Mouse (Mus musculus) macrophage (primary cell): ENCODE results near the gene Cer1. TPM values are rescaled to one million over a fixed set of nuclear protein-coding genes. Genes with fewer than 3 reads are reported as not detected.

Experiments used
- H3K27ac ChIP-seq: fragments of 350-480 bp; formaldehyde crosslinking; 2 replicates; pipeline ENCODE4 v1.9.0; 2021
- H3K36me3 ChIP-seq: fragments of 350-480 bp; formaldehyde crosslinking; 2 replicates; pipeline ENCODE4 v1.9.0; 2021; ENCODE audit errors: inconsistent target
- H3K4me3 ChIP-seq: fragments of 350-480 bp; formaldehyde crosslinking; 2 replicates; pipeline ENCODE4 v1.9.0; 2021; ENCODE audit errors: inconsistent target
- H3K79me2 ChIP-seq: fragments of 350-480 bp; formaldehyde crosslinking; 2 replicates; pipeline ENCODE4 v1.9.0; 2021; ENCODE audit errors: inconsistent target
- WGBS: methylation state at CpG from one replicate; pipeline ENCODE4 v1.1.7; 2026; ENCODE audit warnings: inconsistent platforms; ENCODE audit not compliant: missing documents; 5-methylcytosine and 5-hydroxymethylcytosine counted together
- polyA plus RNA-seq: library from polyadenylated mRNA; stranded (reverse); fragments of 250-400 nt; gene quantifications from 3 replicates; pipeline ENCODE4 v1.2.4, GENCODE M21; 2018; ENCODE audit warnings: inconsistent platforms
- total RNA-seq, 78 experiments: library from RNA; depleted of rRNA; stranded (reverse); fragments of 250-400 nt; gene quantifications; 1 replicate in 9 of 78; 2 replicates in 24 of 78; 3 replicates in 43 of 78; 4 replicates in 2 of 78; pipeline ENCODE4 v1.2.4; 2018; ENCODE audit warnings: inconsistent platforms in 56 of 78

Cer1 gene
- total RNA-seq (2018; cell fraction: chromatin; rRNA removed) = not detected
- not detected for total RNA-seq (2018; cell fraction: cytosol; rRNA removed)
- not detected for total RNA-seq (2018; cell fraction: nucleus; rRNA removed)
- polyA plus RNA-seq = not detected in 3 replicates

DNA sequence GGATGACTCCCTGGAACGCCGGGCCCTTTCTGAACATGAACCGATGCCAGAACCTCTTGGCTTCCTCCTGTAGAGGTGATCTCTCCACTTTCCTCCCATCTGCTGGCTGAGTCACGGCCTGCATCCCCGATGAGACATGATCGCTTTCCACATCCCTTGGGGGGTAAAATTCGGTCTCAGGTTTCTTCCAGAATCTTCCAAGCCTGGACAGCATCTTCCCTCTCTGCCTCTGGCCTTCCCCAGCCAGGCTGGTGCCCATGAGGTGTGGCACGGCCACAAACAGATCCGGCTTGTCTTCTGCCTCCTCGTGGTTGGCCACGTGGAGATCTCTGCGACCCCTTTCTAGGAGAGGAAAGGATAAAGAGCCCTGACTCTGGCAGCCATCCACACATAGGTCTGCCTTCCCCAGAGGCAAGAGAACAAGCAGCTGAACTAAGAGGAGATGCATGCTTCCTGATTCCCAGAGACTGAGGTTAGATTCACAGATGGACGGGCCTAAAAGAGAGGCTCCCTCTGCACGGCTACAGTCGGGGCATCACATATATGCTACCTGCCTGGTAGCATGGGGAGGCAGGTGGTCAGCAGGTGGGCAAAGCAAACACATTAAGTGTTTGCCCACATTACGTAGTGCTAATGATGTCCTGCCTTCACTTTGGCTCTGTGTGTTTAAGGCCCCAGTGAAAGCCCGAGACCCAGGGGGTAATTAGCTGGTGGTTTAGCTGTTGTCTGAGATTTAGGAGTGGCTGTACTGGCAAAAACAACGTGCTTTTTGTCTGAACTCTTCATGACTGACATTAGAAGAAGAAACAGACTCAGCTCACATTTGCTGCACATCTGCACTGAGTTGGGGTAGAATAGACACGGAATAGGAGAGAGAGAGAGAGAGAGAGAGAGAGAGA, at the start of gene Cer1:
Gene Cer1 (minus strand): TSS at position 513 of the 899 bp plus-strand sequence.
- WGBS = 86% methylated on average over 19 of the region's 19 CpGs
- H3K36me3 ChIP-seq = no peaks in the 10 kb centered on the region
- H3K27ac ChIP-seq = no peak within 1 kb of the TSS
- no peak within 1 kb of the TSS for H3K4me3 ChIP-seq
- no peaks in the 10 kb centered on the region for H3K79me2 ChIP-seq

DNA sequence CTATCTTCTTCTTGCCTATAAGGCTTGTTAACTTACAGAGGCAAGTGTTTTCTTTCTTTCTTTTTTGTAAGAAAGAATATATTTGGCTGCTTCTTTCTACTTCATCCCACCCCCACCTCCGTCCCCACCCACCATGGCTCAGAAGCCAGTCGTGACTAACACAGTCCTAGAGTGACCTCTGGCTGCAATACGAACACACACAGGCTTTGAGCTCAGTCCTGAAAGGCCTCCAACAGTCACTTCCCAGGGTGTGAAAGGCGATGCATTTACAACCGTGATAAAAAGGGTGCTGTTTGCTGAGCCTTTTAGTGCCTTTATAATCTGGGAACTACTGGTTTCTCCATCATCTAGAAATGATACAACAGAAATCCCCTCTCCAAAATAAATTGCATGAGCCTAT, 49.4 kb upstream of the Cer1 start:
- H3K36me3 ChIP-seq = no peaks in the 10 kb centered on the region
- no peak overlapping the region for H3K27ac ChIP-seq
- WGBS = 13% methylated on average over 5 of the region's 5 CpGs
- no peaks in the 10 kb centered on the region for H3K79me2 ChIP-seq
- H3K4me3 ChIP-seq = no peak overlapping the region

DNA sequence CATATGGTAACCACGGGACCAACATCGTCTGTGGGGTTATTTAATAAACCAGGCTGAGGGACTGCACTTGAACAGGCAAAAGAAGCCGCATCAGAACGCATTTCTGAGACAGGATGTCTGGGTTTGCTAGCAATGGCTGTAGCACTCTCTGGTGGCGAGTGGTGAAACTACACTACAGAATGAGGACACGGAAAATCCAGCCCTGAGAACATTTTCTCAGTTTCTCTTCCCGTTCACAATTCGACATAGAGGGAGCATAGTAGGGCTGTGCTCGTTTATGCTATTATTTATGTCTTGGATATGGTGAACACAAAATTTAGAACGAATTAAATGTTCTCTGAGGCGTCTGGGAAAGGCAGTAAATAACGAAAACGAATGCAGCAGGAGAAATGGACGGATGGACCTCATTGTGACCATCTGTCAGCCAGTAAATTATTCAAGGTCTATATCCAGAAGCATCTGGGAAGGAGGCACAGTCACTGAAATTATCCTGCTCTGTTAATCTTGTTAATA, 48.8 kb upstream of the Cer1 start:
- Histone ChIP-seq H3K27ac (no peak overlapping the region), H3K79me2 (no peaks in the 10 kb centered on the region), H3K4me3 (peak overlapping the region; percentile 22), H3K36me3 (no peaks in the 10 kb centered on the region)
- WGBS = 5% methylated on average over 14 of the region's 14 CpGs

DNA sequence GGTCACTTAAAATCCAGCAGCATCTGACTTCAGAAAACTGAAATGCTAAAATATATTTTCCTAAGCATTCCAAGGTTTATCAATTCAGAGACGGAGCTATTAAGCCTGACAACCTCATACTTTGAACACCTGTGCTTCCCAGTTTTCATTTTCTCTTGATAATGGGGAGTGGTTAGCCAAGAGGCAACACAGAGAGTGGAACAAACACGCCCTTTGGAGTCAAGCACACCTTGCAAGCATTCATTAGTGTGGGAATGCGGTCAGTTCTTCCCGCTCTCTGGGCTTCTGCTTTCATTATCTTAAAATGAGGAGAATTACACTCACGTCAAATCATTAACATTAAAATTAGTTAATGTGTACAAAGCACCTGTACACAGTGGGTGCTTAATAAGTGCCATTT, 45.1 kb upstream of the Cer1 start:
- 90% methylated on average over 5 of the region's 5 CpGs for WGBS
- Histone ChIP-seq H3K4me3 (no peak overlapping the region), H3K27ac (no peak overlapping the region), H3K79me2 (no peaks in the 10 kb centered on the region), H3K36me3 (no peaks in the 10 kb centered on the region)

DNA sequence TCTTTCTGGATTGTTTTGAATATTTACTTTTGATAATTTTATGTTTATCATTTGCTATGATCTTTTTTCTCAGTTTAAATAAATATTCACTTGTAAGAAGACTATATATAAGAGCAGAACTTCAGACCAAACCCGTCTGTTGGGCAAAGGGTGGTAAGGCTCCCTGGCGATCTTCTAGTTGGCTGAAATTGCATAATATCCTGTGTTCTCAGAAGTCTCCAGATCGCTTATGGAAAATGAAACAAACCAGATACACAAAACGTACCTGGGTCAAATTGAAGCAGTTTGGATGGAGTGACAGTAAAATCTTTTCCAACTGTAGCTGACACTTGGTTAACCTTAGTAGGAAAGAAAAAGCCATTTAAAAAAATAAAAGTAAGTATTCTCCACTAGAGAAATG, 37.0 kb upstream of the Cer1 start:
- Histone ChIP-seq H3K4me3 (no peak overlapping the region), H3K79me2 (no peaks in the 10 kb centered on the region), H3K36me3 (no peaks in the 10 kb centered on the region), H3K27ac (no peak overlapping the region)
- WGBS = 2% methylated on average over 4 of the region's 4 CpGs

DNA sequence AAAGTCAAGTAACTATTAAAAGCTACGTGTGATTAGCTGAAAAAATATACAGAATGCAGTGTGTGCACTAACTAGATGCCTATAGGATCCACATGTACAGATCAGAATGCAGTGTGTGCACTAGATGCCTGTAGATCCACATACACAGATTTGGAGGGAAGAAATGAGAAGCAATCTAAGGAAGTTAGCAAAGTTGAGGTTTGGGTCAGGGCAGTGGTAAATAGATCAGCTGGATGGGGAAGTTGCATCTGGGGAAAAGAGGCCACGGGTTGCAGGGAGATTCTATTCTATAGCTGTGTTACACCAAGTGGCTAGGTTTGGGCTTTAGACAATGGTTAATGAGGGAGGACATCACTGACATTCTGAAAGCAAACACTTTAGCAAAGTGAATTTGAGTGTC, 33.7 kb upstream of the Cer1 start:
- Histone ChIP-seq H3K79me2 (no peaks in the 10 kb centered on the region), H3K4me3 (no peak overlapping the region), H3K36me3 (no peaks in the 10 kb centered on the region), H3K27ac (no peak overlapping the region)
- WGBS = 32% methylated on average over 2 of the region's 2 CpGs

DNA sequence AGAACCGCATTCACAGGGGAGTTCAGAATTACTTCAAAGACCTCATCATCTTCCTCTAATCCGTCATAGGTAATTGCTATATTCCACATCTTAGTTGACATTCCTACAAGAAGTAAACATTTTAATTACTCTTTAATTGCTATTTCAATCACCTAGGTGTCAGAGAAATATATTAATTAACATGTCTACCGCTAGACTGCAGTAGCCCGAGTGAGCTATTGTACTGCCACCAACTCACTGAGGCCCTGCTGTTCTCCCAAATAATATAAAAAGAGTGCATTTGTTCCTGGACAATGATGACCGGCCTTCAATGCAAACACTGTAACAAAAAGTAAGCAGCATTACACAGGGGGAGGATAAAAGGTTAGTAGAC, 31.7 kb upstream of the Cer1 start:
- H3K27ac ChIP-seq = no peak overlapping the region
- H3K36me3 ChIP-seq = no peaks in the 10 kb centered on the region
- no peak overlapping the region for H3K4me3 ChIP-seq
- no peaks in the 10 kb centered on the region for H3K79me2 ChIP-seq
- WGBS = 88% methylated on average over 5 of the region's 5 CpGs

DNA sequence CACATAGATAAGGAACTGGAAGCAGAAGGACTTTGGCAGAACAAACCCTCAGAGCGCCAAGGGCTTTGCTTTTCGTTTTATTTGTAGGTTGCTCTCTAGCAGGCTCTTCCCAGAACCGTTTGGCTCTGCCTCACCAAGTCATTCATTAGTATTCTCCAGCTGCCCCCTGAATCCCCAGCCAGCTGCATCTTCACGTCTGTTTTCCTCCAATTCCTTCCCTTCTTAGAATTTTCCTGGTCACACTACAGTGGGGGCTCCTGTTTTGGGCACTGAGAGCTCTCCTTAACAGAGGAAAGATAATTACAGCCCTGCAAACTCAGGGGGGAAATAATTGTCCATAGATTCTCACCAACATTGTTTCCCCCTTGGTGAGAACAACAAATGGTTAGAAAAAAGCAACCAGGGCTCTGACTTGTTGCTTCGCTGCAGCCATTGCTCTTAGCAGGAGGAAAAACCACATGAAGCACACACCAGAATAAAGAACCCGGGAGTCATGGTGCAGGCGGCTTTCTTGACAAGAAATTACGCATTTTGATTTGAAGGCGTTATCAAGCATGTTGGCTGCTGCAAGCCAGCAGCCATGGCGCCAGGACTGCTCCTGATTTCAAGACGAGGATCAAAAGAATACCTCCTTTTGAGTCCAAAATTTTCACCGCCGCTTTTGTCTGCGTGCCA, 31.2 kb upstream of the Cer1 start:
- no peaks in the 10 kb centered on the region for H3K79me2 ChIP-seq
- no peaks in the 10 kb centered on the region for H3K36me3 ChIP-seq
- no peak overlapping the region for H3K27ac ChIP-seq
- WGBS = 77% methylated on average over 14 of the region's 14 CpGs
- H3K4me3 ChIP-seq = no peak overlapping the region

DNA sequence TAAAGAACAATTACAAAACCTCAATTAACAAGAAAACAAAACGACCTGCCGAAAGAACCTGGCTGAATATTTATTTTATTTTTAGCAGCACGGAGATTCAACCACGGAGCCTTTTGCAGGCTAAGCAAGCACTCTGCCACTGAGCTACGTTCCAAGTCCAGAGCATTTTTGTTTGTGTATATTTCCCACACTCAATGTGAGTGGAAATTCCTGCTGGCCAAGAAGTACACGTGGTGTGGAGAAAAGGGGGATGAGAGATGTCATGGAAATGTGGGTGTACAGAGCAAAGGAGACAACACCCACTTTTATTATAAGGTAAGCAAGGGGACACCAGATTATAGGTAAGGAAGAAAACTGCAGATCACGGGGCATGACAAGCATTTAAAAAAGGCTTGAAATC, 30.6 kb upstream of the Cer1 start:
- H3K36me3 ChIP-seq = no peaks in the 10 kb centered on the region
- H3K79me2 ChIP-seq = no peaks in the 10 kb centered on the region
- 90% methylated on average over 7 of the region's 7 CpGs for WGBS
- H3K4me3 ChIP-seq = no peak overlapping the region
- no peak overlapping the region for H3K27ac ChIP-seq

DNA sequence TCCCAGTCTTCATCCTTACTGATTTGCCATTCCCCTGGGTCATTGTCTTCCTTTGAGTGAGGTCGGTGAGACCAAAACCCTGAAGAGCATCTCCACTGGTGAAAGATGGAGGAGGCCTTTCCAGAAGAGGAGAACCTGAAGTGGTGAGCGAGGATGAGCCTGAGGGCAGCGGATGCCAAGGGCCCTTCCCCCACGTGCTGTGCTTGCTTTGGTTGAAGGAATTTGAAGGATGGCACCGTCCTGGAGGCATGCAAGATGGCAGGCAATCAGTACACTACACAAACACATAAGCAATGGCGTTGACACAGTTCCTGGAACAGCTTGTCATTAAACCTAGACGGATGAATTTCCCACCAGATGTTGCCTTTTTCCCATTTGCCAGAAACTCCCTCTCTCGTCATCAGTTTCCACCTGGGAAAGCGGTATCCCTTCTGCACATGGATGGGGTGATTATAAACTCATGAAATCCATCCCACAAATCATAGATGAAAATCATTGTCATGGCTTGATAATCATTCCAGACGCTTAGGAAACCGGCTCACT, 29.7 kb upstream of the Cer1 start:
- H3K36me3 ChIP-seq = no peaks in the 10 kb centered on the region
- no peak overlapping the region for H3K4me3 ChIP-seq
- whole genome bisulfite sequencing = 93% methylated on average over 11 of the region's 11 CpGs

DNA sequence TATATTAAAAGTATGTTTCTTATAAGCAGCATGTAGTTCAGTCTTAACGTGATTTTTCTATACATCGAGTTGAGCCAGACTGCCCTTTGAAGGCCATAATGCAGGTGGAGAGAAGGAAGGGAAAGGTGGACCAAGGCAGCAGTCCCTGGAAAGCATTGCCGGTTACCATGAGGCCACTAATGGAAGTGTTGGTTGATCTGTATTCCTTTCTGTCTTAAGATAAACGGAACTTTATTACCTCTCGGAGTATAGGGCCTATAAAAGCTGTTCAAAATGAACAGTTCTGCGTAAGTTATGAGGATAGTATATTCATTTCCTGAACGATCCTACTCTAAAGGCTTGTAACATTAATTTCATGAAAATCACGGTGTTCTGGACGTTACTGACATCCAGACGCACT, 10.3 kb upstream of the Cer1 start:
- H3K79me2 ChIP-seq = no peaks in the 10 kb centered on the region
- WGBS = 91% methylated on average over 10 of the region's 10 CpGs
- H3K4me3 ChIP-seq = no peak overlapping the region
- H3K36me3 ChIP-seq = no peaks in the 10 kb centered on the region
- no peak overlapping the region for H3K27ac ChIP-seq

More for the DNA sequence above, 29.7 kb upstream of the Cer1 start:
- no peaks in the 10 kb centered on the region for H3K79me2 ChIP-seq
- no peak overlapping the region for H3K27ac ChIP-seq

DNA sequence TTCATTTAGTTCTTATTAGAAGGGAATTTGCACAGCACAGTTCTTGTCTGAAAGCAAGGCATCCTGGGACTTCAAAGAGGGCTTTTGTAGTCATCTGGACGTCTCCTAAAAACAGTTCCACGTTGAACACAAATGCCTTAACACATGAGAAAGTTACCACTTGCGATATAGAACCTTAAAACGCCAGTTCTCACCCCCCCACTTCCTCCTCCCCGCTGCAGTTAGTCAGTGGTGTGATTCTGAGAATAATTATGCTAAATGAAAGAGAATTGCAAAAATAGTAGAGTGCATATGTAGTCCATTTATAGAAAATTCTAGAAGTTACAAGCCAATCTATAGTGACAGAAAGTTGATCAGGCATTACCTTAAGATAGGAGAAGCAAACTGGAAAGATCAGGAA, 7.3 kb upstream of the Cer1 start:
- 67% methylated on average over 5 of the region's 5 CpGs for WGBS
- Histone ChIP-seq H3K27ac (no peak overlapping the region), H3K79me2 (no peaks in the 10 kb centered on the region), H3K36me3 (no peaks in the 10 kb centered on the region), H3K4me3 (no peak overlapping the region)

DNA sequence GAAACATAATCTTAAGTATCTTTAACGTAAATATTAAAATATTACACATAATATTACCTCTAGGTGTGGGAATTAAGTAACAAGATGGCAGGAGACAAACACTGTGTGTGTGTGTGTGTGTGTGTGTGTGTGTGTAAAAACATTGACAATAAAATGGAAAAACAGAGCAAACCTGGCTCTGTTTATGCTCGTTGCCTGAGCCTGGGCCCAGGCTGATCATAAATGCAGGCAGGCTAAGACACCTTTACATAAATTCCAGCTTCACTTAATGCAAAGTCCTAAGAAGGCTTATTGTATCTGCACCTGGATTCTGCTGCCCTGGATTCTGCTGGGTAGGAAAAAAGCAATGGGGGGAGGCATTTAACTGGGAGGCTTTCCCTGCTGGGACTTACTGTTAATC, 6.6 kb upstream of the Cer1 start:
- 96% methylated on average over 2 of the region's 2 CpGs for WGBS
- Histone ChIP-seq H3K4me3 (no peak overlapping the region), H3K27ac (no peak overlapping the region), H3K79me2 (no peaks in the 10 kb centered on the region), H3K36me3 (no peaks in the 10 kb centered on the region)

DNA sequence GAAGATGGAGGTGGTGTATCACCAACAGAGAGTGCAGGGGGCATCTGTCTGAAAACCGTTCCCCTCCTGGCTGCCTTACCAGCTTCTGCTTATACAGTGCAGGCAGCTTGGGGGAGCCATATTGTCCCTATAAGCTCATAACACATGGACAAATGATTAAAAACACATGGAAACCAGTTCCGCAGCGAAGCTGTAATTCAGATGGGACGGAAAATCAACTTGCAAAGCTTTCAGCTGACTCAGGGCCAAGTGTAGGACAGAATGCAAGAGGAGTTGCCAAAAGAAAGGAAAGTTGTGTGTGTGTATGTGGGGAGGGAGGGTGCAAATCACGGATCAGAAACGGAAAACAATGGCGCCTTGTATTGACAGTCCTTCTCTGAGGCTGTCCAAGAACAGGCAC, 6.1 kb upstream of the Cer1 start:
- 94% methylated on average over 7 of the region's 7 CpGs for WGBS
- Histone ChIP-seq H3K36me3 (no peaks in the 10 kb centered on the region), H3K79me2 (no peaks in the 10 kb centered on the region)

DNA sequence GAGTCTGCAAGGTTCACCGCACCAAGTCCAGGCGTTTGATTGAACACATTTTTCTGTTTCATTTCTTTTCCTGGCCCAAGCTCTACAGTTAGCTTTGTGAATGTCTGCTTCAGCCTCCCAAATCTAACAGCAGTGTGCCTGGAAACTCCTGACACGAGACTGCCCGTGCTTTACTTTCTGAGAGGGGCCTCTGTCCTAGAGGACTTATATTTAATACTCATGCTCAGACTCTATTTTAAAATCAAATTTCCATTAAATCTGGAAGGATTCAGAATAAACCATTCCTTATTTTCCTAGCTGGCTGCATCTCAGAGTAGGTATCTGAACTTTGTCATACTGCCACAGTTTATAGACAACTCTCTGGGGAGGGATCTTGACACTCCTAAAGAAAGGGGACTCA, 5.6 kb upstream of the Cer1 start:
- no peak overlapping the region for H3K4me3 ChIP-seq
- no peaks in the 10 kb centered on the region for H3K36me3 ChIP-seq
- 90% methylated on average over 4 of the region's 4 CpGs for WGBS
- H3K79me2 ChIP-seq = no peaks in the 10 kb centered on the region
- H3K27ac ChIP-seq = no peak overlapping the region

More for the DNA sequence above, 6.1 kb upstream of the Cer1 start:
- Histone ChIP-seq H3K4me3 (no peak overlapping the region), H3K27ac (no peak overlapping the region)
